Mouse (Mus musculus) telencephalon, adult 2 months (tissue): ENCODE results near the gene Lrwd1.
"Not testable (repeated sequence)": the region's sequence is repeated elsewhere in the genome, so short reads cannot be mapped to it uniquely, and the experiment has no call there.

Experiments
- DNase-seq: peaks from one replicate; pipeline ENCODE4 v3.0.0-alpha.2; 2011; ENCODE audit warnings: low read depth, low spot score

Gene Lrwd1

GRCm38 (mm10) chr5:136135571-136136291 lies at the start of gene Lrwd1, which contains the start of gene Alkbh4:
TSS of gene Lrwd1 (minus strand) at chr5:136136074.
TSS of gene Alkbh4 (plus strand) at chr5:136136146.
- peak; percentile 96 for DNase-seq

GRCm38 (mm10) chr5:136183766-136184165 lies 47.9 kb upstream of the Lrwd1 start:
- no peak for DNase-seq

DNA sequence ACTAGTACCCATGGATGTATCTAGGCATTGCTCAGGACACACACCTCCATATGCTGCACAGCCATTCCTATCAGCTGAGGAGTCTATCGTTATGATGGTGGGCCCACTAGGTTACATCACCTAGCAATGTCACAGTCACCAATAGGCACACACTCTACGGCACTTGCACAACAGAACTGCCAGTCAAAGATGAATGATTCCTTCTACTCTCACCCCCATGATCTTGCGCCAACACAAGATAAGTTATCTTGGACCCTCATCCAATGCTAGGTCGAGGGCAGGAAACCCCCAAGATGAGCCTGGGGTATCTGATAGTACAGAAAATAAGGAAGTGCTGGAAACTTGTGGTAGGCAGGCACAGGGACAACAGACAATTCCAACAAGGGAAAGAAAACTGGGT lies 47.0 kb upstream of the Lrwd1 start:
- DNase-seq: no peak

DNA sequence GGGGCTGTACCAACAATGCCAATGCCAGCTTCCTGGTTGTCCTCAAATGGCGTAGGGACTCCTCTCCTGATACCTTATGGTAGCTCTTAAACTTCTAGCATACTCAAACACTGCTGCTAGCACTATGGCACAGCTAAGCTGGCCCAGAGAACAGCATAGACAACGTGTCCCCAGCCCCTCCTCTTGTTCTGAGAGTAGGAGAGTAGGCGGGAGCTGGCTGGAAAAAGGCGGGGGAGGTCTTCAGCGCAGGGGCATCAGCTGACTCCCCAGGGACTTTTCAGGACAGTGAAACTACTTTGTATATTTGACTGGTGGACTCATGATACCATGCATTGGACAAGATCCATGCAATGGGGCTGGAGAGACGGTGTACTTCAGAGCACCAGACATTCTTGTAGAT lies 46.2 kb upstream of the Lrwd1 start:
- DNase-seq: peak; percentile 76

GRCm38 (mm10) chr5:136181197-136181596 lies 45.3 kb upstream of the Lrwd1 start:
- peak; percentile 32 for DNase-seq

DNA sequence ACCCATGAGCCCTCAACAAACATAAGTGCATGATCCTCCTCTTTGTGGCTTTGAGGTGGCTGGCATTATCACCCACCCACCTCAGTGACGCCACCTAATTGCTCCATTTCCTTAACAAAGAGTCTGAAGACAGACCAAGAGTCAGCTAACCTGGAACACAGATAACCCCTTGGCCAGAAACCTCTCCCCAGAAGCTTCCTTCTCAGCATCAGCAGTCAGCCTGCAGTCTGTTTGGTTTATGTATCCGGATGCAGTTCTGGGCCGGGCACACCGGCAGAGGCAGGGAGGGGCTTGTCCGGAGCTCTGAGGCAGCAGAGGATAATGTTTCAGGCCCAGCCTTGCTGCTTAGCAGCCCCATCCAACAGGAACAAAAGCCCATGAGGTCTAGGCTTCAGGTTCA lies 43.7 kb upstream of the Lrwd1 start:
- DNase-seq: no peak

- DNase-seq: peak; percentile 65
Observed at GRCm38 (mm10) chr5:136173606-136174463, 38.0 kb upstream of the Lrwd1 start.

DNA sequence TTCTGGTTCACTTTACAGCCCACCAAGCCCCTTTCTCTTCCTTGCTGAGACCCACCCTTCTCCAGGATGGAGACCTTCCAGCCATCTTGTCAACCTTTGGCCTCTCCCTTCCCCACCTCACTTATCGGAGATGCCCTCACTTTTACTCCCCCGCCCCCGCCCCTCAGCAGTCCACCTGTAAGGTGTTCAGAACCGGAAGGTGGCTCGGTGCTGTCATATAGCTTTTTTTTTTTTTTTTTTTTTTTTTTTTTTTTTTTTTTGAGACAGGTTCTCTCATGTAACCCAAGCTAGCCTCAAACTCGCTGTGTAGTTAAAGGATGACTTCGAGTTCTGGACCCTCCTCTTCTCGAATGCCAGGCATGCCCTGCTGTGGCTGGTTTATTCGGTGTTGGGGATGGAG lies 37.1 kb upstream of the Lrwd1 start:
- DNase-seq: no peak

DNA sequence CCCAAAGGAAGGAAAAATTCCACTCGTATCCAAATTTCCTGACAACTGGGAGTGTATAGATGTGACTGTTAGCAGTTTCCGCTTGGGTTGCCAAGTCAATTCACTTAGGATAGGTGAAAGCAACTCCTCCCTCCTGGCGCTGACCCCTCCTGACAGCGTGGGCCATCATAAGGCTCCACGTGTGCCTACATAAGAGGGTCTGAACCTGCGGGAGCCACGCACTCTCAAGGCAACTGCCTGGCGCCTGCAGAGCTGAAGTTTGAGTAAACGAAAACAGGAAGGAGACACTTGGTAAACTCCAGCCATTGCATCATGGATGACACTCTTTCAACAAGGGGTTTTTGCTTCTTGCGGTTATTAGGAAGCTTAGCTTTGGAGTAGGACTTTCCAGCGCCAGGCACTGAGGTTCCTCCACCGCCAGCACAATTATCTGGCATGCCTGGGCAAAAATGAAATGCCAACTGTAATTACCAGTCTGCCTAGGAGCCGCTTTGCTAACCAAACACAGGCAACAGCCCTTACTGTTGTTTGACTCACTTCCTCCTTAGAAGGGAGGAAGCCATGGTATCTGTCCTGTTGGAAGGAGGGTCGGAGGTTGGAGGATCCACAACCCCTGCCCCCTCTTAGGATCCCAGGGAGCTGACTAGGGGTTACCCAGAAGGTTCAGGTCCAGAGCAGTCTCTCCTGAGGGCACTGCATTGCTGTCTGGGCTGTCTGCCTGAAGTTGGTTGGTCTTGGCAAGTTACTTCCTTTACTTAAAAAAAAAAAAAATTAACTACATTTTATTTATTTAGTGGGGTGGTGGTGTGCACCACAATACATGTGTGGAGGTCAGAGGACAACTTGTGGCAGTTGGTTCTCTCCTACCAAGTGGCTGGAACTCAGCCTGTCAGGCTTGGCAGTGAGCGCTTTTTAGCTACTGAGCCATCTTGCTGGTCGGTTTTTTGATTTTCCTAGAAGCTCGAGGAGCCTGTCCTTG lies 35.8 kb upstream of the Lrwd1 start:
- DNase-seq: peak; percentile 10

DNA sequence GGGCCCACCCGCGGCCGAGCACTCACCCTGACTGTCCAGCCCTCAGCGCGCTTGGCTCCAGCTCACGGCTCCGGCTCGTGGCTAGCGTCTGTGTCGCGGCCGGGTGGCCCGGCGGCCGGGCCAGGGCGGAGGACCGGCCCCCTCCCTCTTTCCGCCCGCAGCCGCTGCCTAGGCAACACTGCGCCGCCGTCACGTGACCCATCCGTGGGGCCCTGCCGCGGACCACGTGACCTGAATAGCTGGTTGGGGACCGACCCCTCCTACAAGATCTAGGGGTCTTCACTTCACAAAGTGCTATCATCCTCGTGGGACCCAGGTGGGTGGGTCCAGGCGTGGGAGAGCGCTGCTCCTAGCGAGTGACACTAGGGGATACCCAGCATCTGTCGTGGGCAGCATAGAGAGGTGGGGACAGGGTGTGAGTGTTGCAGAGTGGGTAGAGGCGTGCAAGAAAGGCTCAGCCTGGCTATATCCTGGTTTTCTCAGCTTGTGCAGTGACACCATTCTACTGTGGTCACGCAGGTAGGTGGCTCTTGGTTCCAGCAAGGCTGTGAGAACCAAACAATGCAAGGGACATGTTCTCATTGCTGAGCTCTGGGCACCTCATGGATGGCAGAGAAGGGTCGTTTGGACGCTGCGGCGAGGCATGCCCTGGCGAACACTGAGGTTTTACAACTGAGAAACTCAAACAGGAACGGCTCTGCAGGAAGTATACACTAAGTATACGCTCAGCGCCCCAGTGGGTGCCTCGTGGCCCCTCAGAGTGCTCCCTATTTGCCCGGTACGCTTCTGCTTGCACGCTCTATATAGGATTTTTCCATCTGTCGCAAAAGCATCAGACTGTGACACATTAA lies 34.9 kb upstream of the Lrwd1 start, which contains the start of gene Orai2:
Gene Orai2 (minus strand): TSS at position 202 of the 851 bp plus-strand sequence.
- peak; percentile 58 for DNase-seq

GRCm38 (mm10) chr5:136169626-136170511 lies 34.0 kb upstream of the Lrwd1 start:
- peak; percentile 34 for DNase-seq

GRCm38 (mm10) chr5:136168071-136168470 lies 32.2 kb upstream of the Lrwd1 start:
- DNase-seq: no peak

GRCm38 (mm10) chr5:136167296-136167695 lies 31.4 kb upstream of the Lrwd1 start:
- DNase-seq: no peak

DNA sequence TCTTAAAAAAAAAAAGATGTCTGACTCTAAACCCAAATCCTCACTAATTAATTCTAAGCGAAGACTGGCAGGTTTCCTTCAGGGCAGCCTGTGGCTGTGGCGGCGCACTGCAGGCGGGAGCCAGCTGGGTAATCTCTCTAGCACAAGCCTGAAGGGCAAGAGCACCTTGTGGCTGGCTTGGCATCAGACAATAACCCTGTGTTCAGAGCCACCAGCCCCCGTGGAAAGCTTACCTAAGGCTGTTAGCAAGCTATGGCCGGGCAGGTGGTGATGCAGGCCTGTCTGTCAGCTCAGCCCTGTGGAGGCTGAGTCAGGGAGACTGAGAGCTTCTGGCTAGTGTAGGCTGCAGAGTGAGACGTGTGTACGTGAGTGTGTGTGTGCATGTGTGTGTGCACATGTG lies 29.4 kb upstream of the Lrwd1 start:
- DNase-seq: no peak

GRCm38 (mm10) chr5:136163807-136164474 lies 28.1 kb upstream of the Lrwd1 start:
- peak; percentile 15 for DNase-seq

DNA sequence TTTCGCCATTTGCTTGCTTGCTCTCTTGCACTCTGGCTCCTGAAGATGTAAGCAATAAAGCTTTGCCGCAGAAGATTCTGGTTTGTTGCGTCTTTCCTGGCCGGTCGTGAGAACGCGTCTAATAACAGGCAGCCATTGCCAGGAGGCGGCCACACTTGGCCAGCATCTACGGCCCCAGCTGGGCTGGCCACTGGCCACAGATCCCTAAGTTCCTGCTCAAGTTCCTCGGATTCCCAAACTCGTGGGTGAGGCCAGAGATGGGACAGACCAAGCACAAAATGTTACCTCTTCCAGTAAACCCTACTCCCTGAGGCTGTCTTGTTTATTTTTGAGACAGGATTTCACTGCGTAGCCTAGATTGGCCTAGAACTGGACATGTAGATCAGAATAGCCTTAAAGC lies 24.2 kb upstream of the Lrwd1 start:
- DNase-seq: not testable (repeated sequence)

- no peak for DNase-seq
Observed at GRCm38 (mm10) chr5:136155399-136155798, 19.5 kb upstream of the Lrwd1 start.

DNA sequence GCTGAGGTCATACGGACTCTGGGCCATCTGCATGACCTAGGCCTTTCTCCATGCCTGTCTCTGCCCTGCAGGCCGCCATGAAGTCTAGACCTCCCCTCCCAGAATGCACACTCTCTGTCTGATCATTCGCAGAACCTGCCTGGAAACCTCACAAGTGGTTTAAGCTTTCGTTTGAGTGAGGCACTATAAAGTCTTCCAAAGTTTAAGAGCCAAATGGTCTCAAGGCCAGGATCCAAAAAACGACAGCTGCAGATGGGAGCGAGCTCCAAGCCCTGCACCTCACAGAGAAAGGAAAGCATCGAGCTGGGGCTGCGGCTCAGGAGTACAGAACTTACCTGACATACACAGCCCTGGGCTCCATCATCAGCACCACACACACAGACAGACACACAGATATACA lies 16.5 kb upstream of the Lrwd1 start:
- DNase-seq: no peak

- not testable (repeated sequence) for DNase-seq
Observed at GRCm38 (mm10) chr5:136149134-136149576, 13.3 kb upstream of the Lrwd1 start.
